Mouse (Mus musculus): ENCODE data around the gene Tsen2. TPM values are rescaled to one million over a fixed set of nuclear protein-coding genes. Genes with fewer than 3 reads are reported as not detected.
A peak's percentile ranks its signal among the peaks of the same experiment; 100 is the strongest.

Gene Tsen2
- polyA plus RNA-seq, 1 experiment = 2.2 TPM

GRCm38 (mm10) chr6:115559651-115560632 is 15.5 kb downstream of the Tsen2 start:
- Histone ChIP-seq H3K27me3 (ENCODE audit: control insufficient read depth, insufficient read depth, low read length) (no peaks in the 10 kb centered on the region), H3K36me3 (ENCODE audit: control insufficient read depth, insufficient read depth, low read length) (no peaks in the 10 kb centered on the region), H3K27ac (ENCODE audit: control insufficient read depth, insufficient read depth, low read depth, low read length) (no peak overlapping the region), H3K4me3 (ENCODE audit: control insufficient read depth, low read depth, low read length) (no peak overlapping the region), H3K4me1 (ENCODE audit: control insufficient read depth, insufficient read depth, low read length) (no peaks in the 10 kb centered on the region)
- TF ChIP-seq CTCF (IDR thresholded peaks at IDR 0.05; ENCODE audit: control insufficient read depth, insufficient read depth, insufficient replicate concordance, low read depth, low read length) (no peak), POLR2A (IDR thresholded peaks at IDR 0.05; ENCODE audit: control insufficient read depth, low read depth, low read length) (no peak)

- no peaks in the 10 kb centered on the region for H3K36me3 ChIP-seq (ENCODE audit: control insufficient read depth, insufficient read depth, low read length)
Observed at GRCm38 (mm10) chr6:115565479-115566045, 21.1 kb downstream of the Tsen2 start.

GRCm38 (mm10) chr6:115574171-115574570 is 29.7 kb downstream of the Tsen2 start:
- Histone ChIP-seq H3K36me3 (ENCODE audit: control insufficient read depth, insufficient read depth, low read length) (no peaks in the 10 kb centered on the region), H3K4me1 (ENCODE audit: control insufficient read depth, insufficient read depth, low read length) (no peaks in the 10 kb centered on the region), H3K4me3 (ENCODE audit: control insufficient read depth, low read depth, low read length) (no peak overlapping the region), H3K27ac (ENCODE audit: control insufficient read depth, insufficient read depth, low read depth, low read length) (no peak overlapping the region), H3K27me3 (ENCODE audit: control insufficient read depth, insufficient read depth, low read length) (no peaks in the 10 kb centered on the region)
- no peak for TF ChIP-seq POLR2A (IDR thresholded peaks at IDR 0.05; ENCODE audit: control insufficient read depth, low read depth, low read length)
- TF ChIP-seq CTCF (IDR thresholded peaks at IDR 0.05; ENCODE audit: control insufficient read depth, insufficient read depth, insufficient replicate concordance, low read depth, low read length) = no peak

More at GRCm38 (mm10) chr6:115565479-115566045, 21.1 kb downstream of the Tsen2 start:
- TF ChIP-seq POLR2A (IDR thresholded peaks at IDR 0.05; ENCODE audit: control insufficient read depth, low read depth, low read length) (0 out of 2 replicates have a peak, but pooled peaks have one; percentile 12), CTCF (IDR thresholded peaks at IDR 0.05; ENCODE audit: control insufficient read depth, insufficient read depth, insufficient replicate concordance, low read depth, low read length) (no peak)
- no peak overlapping the region for H3K27ac ChIP-seq (ENCODE audit: control insufficient read depth, insufficient read depth, low read depth, low read length)
- no peaks in the 10 kb centered on the region for H3K27me3 ChIP-seq (ENCODE audit: control insufficient read depth, insufficient read depth, low read length)
- H3K4me3 ChIP-seq (ENCODE audit: control insufficient read depth, low read depth, low read length) = no peak overlapping the region
- H3K4me1 ChIP-seq (ENCODE audit: control insufficient read depth, insufficient read depth, low read length) = peaks cover 2% of the 10 kb centered on the region; the same call in 1 of the 2 replicates

GRCm38 (mm10) chr6:115577407-115577806 is 32.9 kb downstream of the Tsen2 start:
- no peak overlapping the region for H3K4me3 ChIP-seq (ENCODE audit: control insufficient read depth, low read depth, low read length)
- H3K36me3 ChIP-seq (ENCODE audit: control insufficient read depth, insufficient read depth, low read length) = no peaks in the 10 kb centered on the region
- H3K27me3 ChIP-seq (ENCODE audit: control insufficient read depth, insufficient read depth, low read length) = no peaks in the 10 kb centered on the region
- no peaks in the 10 kb centered on the region; the same call in 1 of the 2 replicates for H3K4me1 ChIP-seq (ENCODE audit: control insufficient read depth, insufficient read depth, low read length)
- no peak overlapping the region for H3K27ac ChIP-seq (ENCODE audit: control insufficient read depth, insufficient read depth, low read depth, low read length)
- TF ChIP-seq CTCF (IDR thresholded peaks at IDR 0.05; ENCODE audit: control insufficient read depth, insufficient read depth, insufficient replicate concordance, low read depth, low read length) = no peak
- TF ChIP-seq POLR2A (IDR thresholded peaks at IDR 0.05; ENCODE audit: control insufficient read depth, low read depth, low read length) = no peak

DNA sequence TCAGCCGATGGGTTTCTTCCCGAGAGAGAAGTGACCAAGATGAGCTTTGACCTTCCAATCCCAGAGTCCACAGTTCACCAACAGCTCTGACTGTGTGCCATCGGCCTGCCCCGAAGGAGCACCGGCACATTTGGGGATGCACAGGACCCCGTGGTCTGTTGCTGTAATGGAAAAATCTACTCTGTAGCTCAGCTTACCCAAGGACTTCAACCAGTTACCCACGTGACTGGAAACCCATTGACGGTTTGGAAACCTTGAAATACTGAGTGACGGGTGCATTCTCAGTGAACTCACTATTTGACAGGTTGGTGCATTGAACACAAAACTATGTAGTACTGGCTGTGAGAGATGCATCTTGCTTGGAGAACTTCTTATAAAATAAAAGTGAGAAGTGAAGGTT is 33.5 kb downstream of the Tsen2 start:
- Histone ChIP-seq H3K27me3 (ENCODE audit: control insufficient read depth, insufficient read depth, low read length) (no peaks in the 10 kb centered on the region), H3K4me3 (ENCODE audit: control insufficient read depth, low read depth, low read length) (no peak overlapping the region), H3K27ac (ENCODE audit: control insufficient read depth, insufficient read depth, low read depth, low read length) (no peak overlapping the region), H3K36me3 (ENCODE audit: control insufficient read depth, insufficient read depth, low read length) (no peaks in the 10 kb centered on the region), H3K4me1 (ENCODE audit: control insufficient read depth, insufficient read depth, low read length) (peaks cover 2% of the 10 kb centered on the region)
- TF ChIP-seq POLR2A (IDR thresholded peaks at IDR 0.05; ENCODE audit: control insufficient read depth, low read depth, low read length) (no peak), CTCF (IDR thresholded peaks at IDR 0.05; ENCODE audit: control insufficient read depth, insufficient read depth, insufficient replicate concordance, low read depth, low read length) (no peak)

GRCm38 (mm10) chr6:115580810-115581209 is 36.3 kb downstream of the Tsen2 start:
- no peaks in the 10 kb centered on the region for H3K36me3 ChIP-seq (ENCODE audit: control insufficient read depth, insufficient read depth, low read length)
- H3K27ac ChIP-seq (ENCODE audit: control insufficient read depth, insufficient read depth, low read depth, low read length) = no peak overlapping the region
- H3K4me3 ChIP-seq (ENCODE audit: control insufficient read depth, low read depth, low read length) = no peak overlapping the region
- no peak for TF ChIP-seq POLR2A (IDR thresholded peaks at IDR 0.05; ENCODE audit: control insufficient read depth, low read depth, low read length)
- TF ChIP-seq CTCF (IDR thresholded peaks at IDR 0.05; ENCODE audit: control insufficient read depth, insufficient read depth, insufficient replicate concordance, low read depth, low read length) = no peak
- no peaks in the 10 kb centered on the region for H3K27me3 ChIP-seq (ENCODE audit: control insufficient read depth, insufficient read depth, low read length)
- peaks cover 10% of the 10 kb centered on the region for H3K4me1 ChIP-seq (ENCODE audit: control insufficient read depth, insufficient read depth, low read length)

Measured in testis, adult 2 months (tissue).